Mouse (Mus musculus) retina, postnatal 1 day (tissue): ENCODE data around the gene Irf2bp2.

Experiments used
- DNase-seq: peaks from one replicate; pipeline ENCODE4 v3.0.0-alpha.2; 2012

Gene Irf2bp2

GRCm38 (mm10) chr8:126593889-126594480 lies at the start of gene Irf2bp2:
TSS of gene Irf2bp2 (minus strand) at chr8:126593986.
- DNase-seq, result peak; percentile 97

DNA sequence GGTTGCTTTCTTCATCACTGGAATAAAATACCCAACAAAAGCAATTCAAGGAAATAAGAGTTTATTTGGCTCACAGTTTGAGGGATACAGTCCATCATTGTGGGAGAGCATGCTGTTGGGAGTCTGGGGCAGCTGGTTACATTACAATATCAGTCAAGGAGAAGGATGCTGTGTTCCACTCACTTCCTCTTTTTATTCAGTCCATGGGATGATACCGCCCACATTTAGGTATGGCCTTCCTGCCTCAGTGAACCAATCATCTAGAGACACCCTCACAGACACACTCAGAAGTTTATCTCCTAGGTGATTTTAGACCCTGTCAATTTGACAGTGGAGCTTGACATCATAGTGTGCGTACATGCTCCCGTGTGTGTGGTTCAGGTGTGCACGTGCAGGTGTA lies 48.9 kb upstream of the Irf2bp2 start:
- no peak for DNase-seq

DNA sequence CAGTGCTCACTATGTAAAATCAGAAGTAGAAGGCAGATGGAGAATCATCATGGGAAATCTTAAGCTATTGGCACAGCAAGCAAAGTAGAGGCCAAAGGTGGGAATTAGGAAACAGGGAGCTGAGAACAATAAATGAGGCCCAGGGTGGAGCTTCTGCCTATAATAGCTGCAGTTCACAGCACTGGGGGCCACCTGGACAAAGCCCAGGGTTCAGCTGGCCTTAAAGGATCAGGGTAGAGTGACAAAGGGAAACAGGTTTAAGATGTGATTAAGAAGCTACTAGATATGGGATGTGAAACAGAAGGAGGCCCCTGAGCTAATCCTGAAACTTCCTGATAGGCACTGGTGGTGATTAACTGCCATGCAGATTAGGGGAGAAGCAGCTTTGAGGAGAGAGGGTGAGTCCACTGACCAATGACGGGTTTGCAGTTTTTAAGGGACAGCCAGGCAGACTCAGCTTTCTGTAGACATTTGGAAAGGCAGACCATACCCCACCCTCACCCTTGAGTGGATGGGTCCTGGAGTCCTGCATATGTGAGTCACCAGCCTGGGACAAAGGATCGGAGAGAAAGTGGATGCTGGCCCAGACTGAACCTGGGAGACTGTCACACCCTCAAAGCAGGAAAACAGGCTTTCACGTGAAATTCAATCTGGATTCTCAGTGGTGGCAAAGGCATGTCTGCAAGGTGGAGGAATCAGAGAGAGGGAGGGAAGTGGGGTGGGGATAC lies 47.9 kb upstream of the Irf2bp2 start:
- peak; percentile 72 for DNase-seq

- DNase-seq, result no peak
Measured at GRCm38 (mm10) chr8:126639161-126639560, 45.4 kb upstream of the Irf2bp2 start.

DNA sequence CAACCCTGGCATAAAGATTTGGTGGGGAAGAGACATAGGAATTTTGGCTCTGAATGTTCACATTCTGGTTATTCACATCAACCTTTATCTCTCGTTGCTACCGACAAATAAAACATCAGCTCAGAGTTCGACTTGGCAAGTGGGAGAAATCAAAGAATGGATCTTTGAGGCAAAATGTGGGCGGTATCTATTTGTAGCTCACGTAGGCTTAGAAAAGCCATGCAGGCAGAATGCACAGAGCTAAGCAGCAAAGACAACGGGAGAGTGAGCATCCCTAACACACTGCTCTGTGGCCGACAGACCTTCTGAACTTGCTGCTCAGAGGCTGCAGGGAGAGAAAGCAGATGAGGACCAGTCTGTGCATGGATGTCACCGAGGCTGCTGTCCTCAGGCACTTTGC lies 44.2 kb upstream of the Irf2bp2 start:
- no peak for DNase-seq

DNA sequence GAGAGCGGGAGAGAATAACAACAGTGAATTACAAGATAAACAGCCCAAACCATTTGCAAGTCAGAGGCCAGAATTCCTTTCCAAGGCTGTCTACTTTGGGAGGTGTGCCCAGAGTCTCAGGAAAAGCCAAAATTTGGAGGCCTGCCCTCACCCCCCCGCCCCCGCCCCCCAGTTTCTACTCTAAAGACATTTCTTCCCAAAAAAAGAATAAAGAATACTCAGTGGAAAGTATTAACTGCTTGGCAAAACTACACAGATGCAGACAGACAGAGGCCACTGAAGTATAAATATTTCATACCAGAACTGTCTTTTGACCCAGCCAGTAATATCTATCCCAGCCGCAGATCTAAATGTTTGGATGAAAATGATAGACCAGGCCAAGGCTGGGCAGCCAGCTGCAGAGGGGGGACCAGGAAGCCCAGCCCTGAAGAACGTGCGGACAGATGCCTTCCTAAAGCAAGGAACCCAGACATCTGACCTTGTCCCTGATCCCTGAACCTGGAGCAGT lies 40.8 kb upstream of the Irf2bp2 start:
- DNase-seq, result no peak

DNA sequence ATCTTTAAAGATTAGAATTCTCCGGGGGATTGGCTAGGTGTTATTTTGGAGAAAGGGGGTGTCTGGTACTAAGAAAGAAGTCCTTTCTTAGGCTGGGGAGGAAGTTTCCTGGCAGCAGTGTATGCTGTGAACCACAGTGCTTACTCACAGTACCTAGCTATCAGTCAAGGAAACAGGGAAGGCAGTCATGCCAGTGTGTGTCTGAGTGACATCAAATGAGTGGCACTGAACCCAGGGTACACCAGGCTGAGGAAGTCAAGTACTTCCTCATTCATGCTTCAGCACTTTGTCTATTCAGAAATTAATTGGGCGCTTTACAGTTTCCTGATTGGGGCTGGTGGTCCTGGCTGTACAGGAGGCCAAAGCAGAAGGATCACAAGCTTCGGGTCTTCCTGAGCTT lies 34.8 kb upstream of the Irf2bp2 start:
- DNase-seq, result no peak

DNA sequence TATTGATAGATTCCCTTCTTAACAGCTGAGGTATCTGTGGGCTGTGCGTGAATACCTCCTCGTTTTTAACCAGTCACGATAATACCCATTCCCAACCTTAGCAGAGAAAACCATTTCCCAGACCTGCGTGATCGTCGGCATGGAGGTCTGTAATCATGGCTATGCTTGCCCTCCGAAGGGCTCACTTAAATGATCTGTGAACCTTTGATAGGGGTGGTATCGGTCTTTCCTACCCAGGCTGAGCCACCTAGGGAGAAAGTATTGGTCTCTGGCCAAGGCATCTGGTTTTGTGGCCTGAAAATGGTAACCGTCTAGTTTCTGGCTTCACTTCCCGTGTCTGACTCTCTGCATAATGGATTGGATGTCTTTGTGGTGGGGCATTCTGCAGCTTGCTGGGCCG lies 32.6 kb upstream of the Irf2bp2 start:
- no peak for DNase-seq

- no peak for DNase-seq
Measured at GRCm38 (mm10) chr8:126622111-126622795, 28.5 kb upstream of the Irf2bp2 start.

DNA sequence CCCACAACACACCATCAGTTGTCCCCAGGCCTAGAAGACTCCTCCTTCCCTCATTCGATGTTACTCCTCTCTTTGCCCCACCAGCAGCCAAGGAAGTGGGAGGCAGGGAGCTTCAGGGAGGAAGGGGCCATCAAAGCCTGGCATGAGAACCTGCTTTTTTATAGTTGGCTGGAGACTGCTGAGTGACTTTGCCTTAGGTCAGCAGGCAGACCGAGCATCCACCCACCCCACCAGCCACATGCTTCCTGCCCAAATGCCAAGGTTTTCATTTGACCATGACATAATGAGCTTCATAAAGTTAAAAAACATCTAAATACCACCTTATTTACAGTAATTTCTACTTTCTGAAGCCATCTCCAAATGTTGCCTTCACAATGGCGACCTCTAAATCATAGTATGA lies 26.9 kb upstream of the Irf2bp2 start:
- DNase-seq, result no peak

- no peak for DNase-seq
Measured at GRCm38 (mm10) chr8:126619487-126619886, 25.7 kb upstream of the Irf2bp2 start.

DNA sequence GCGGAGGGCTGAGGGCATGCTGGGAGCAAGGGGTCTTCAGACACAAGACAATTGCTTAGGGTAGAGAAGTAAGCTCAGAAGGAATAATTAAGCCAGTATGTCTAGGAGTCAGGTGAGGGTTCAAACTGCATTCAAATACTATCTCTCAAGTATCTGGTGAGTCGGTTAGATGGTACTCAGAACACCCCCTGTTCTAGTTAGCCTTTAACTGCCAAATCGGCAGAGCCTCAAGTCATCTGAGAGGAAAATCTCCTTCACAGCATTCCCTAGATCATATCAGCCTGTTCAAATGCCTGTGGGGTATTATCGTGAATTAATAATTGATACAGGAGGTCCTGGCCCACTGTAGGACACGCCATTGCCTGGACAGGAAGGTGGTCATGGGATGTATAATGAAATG lies 23.9 kb upstream of the Irf2bp2 start:
- DNase-seq, result no peak

GRCm38 (mm10) chr8:126616736-126617135 lies 22.9 kb upstream of the Irf2bp2 start:
- DNase-seq, result no peak

DNA sequence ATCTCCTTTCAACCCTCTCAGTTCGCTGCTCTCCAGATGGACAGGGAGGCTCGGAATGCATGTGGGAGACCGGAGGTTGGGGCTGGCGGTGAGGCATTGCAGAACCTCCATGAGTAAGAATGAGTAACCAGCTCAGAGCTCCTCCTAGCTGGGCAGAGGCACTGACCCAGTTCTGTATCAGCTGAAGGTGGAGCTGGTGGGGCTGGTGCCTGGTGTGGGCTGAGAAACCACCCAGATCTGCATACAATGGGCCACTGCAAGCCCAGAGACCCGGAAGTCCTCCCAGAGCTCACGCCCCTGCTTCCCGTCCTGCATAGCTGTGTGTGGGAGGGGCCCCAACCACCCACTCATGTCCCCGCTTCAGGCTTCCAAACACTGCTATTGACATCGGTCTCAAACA lies 22.0 kb upstream of the Irf2bp2 start:
- peak; percentile 59 for DNase-seq

- DNase-seq, result no peak
Measured at GRCm38 (mm10) chr8:126614740-126615132, 20.9 kb upstream of the Irf2bp2 start.

DNA sequence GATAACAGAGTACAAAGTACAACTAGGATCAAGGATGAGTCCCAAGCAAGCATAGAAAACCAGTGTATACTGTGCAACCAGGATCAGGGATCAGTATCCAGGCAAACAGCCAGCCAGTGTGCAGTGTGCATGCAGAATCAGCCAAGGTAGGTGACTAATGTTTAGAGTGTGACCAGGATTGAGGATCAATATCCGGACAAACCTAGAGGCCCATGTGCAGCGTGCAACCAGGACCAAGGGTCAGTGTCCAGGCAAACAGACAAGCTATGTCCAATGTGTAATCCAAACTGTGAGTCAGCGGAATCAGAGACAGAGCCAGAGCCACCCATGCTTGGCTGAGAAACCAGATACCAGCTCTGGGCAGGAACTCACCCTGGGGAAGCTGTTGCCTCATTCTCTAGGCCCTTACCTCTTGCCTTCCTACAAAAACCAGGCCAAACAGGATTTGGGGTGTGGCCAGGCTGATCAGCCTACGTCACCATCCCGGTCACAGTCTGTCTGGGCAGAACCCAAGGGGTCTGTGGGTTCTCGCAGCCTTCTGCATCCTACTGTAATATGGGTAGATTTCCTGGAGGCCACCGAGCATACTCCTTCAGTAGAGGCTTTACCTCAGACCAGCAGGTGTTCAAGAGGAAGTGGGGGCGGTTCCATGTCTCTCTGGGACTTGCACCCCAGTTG lies 20.4 kb upstream of the Irf2bp2 start:
- DNase-seq, result no peak

DNA sequence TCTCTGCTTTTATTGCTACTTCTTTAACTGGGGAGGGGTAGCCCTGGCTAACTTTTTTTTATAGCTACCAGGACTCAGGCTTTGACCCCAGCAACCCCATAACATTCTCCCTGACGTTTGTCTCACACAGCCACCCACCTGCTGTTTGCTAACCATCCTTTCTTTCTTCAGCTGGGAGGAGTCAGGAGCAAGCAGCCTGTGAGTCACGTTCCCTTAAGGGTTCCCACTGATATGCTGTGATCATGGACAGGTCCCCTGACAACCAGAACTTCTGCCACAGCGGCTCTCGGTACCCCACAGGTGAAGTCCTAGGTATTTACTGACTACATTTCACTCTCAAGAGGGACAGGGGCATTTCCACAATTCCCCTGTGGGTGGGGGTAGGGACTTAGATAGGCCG lies 19.4 kb upstream of the Irf2bp2 start:
- no peak for DNase-seq

GRCm38 (mm10) chr8:126612739-126613138 lies 19.0 kb upstream of the Irf2bp2 start:
- DNase-seq, result no peak

- DNase-seq, result peak; percentile 15
Measured at GRCm38 (mm10) chr8:126610713-126611112, 16.9 kb upstream of the Irf2bp2 start.

DNA sequence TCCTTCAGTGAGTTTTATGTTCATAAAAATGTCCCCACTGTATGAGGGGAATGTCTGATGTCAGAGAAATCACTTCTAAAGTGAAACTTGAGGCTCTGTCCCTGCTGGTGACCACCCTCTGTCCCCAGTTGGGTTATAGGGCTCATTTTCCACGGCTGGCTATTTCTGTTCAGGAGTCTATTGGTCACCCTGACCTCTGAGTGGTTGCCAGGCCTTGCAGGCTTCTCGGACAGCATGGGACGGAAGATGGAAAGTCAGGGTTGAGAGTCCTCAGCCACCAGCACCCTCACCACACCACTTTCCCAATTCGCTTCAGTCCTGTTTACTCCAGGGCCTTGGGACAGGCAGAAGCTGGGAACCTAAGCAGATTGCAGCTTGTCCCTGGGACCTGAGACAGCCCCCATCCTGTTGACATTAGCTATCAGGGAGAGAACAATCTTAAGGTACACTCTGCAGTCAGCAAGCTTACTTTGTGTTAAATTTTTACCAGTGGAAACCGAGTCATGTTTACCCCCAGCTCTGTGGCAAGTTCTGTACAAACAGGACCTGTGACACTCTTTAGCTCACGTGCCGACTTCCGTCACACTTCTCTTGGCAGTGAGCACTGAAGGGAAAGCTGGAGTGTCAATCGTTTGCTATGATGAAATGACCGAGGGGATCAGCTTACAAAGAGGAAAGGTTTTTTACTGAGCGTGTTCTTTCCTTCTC lies 15.9 kb upstream of the Irf2bp2 start:
- no peak for DNase-seq

GRCm38 (mm10) chr8:126603241-126603947 lies 9.6 kb upstream of the Irf2bp2 start:
- no peak for DNase-seq

DNA sequence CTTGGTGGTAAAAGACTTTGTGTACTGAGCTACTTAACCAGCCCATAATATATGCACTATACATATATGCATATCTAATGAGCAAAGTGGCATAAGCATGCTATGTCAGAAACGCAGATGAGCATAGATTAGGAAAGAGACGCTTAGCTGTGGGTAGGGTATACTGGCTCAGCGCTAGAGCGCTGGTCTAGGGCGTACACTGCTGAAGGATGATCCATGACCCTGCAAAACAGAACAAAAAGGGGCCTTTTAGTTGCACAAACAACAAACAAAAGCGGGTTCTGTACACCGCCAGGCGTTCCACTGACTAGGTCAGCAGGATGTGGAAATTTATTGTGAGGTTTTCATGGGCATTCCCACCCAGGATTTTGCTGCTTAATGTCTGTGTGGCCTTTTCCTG lies 8.9 kb upstream of the Irf2bp2 start:
- DNase-seq, result peak; percentile 54
